Mouse (Mus musculus) embryonic facial prominence, embryonic 14.5 days (tissue): ENCODE data around the gene Dnajc25. TPM values are rescaled to one million over a fixed set of nuclear protein-coding genes. Genes with fewer than 3 reads are reported as not detected.

Experiments
- polyA plus RNA-seq: library from polyadenylated mRNA; unstranded; fragments of >200 nt; fragmentation: Nextera tagmentation; extraction: Ambion mirVana; gene quantifications from 2 replicates; pipeline ENCODE4 v1.2.1, GENCODE M21; 2014

The Dnajc25 gene
- polyA plus RNA-seq, 1 experiment from 2014 or later = 19.3 TPM

Other genes starting within 250 kb of the Dnajc25 start
- gene Olfr267, start 207.3 kb upstream of the Dnajc25 start, polyA plus RNA-seq = 0.21 TPM in 1 of 2 replicates, not detected in the other
- 42.4 and 46.5 TPM in 2 replicates for gene Ecpas, start 82.3 kb upstream of the Dnajc25 start, polyA plus RNA-seq
- 0.75 and 0.90 TPM in 2 replicates for gene Zkscan16, start 51.4 kb upstream of the Dnajc25 start, polyA plus RNA-seq
- 23.8 and 28.9 TPM in 2 replicates for gene Ptgr1, start 7.9 kb upstream of the Dnajc25 start, polyA plus RNA-seq
- 16.3 and 17.0 TPM in 2 replicates for gene Gm20503, start 8.1 kb downstream of the Dnajc25 start, polyA plus RNA-seq
- gene Gng10, start 40.0 kb downstream of the Dnajc25 start, polyA plus RNA-seq = 137 and 144 TPM in 2 replicates
- gene AI481877, start 143.9 kb downstream of the Dnajc25 start, polyA plus RNA-seq = not detected in 2 replicates
- 12.3 and 13.3 TPM in 2 replicates for gene Ugcg, start 194.2 kb downstream of the Dnajc25 start, polyA plus RNA-seq